Mouse (Mus musculus): ENCODE data around the gene Foxi2. TPM values are rescaled to one million over a fixed set of nuclear protein-coding genes. Genes with fewer than 3 reads are reported as not detected.

Foxi2 gene
- polyA plus RNA-seq, 1 experiment, result not detected

DNA sequence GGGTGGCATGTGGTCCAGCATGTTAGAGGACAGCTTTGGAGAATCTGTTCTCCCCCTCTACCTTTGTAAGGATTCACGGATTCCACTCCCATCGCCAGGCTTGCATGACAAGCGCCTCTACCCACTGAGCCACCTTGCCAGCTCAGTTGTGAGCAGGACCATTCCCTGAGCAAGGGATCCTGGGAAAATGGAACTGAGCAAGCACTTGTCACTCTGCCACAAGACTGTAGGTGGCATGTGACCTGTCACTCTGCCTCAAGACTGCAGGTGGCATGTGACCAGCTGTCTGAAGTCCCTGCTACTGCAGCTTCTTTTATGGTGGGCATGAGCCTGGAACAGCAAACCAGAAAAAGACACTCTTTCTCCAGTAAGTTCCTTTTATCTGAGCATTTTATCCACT lies 15.7 kb upstream of the Foxi2 start:
- 87% methylated on average over 3 of the region's 3 CpGs for WGBS
- TF ChIP-seq POLR2A (IDR thresholded peaks at IDR 0.05; ENCODE audit: low read depth, low read length) (no peak), CTCF (IDR thresholded peaks at IDR 0.05; ENCODE audit: extremely low read depth, insufficient read length, insufficient replicate concordance, low read depth, low read length) (no peak)

GRCm38 (mm10) chr7:135395242-135395641 lies 14.9 kb upstream of the Foxi2 start:
- TF ChIP-seq POLR2A (IDR thresholded peaks at IDR 0.05; ENCODE audit: low read depth, low read length) (no peak), CTCF (IDR thresholded peaks at IDR 0.05; ENCODE audit: extremely low read depth, insufficient read length, insufficient replicate concordance, low read depth, low read length) (no peak)
- Histone ChIP-seq H3K4me3 (ENCODE audit: low read depth, low read length) (no peak overlapping the region), H3K27ac (ENCODE audit: insufficient read depth, low read depth, low read length) (no peak overlapping the region), H3K27me3 (ENCODE audit: control insufficient read depth, insufficient read depth, low read length) (no peaks in the 10 kb centered on the region), H3K36me3 (ENCODE audit: control insufficient read depth, insufficient read depth, low read length) (no peaks in the 10 kb centered on the region), H3K4me1 (ENCODE audit: control insufficient read depth, insufficient read depth, insufficient read length, low read length) (no peaks in the 10 kb centered on the region)

More for the DNA sequence above, 15.7 kb upstream of the Foxi2 start:
- Histone ChIP-seq H3K27me3 (ENCODE audit: control insufficient read depth, insufficient read depth, low read length) (no peaks in the 10 kb centered on the region), H3K36me3 (ENCODE audit: control insufficient read depth, insufficient read depth, low read length) (no peaks in the 10 kb centered on the region), H3K4me1 (ENCODE audit: control insufficient read depth, insufficient read depth, insufficient read length, low read length) (no peaks in the 10 kb centered on the region), H3K27ac (ENCODE audit: insufficient read depth, low read depth, low read length) (no peak overlapping the region), H3K4me3 (ENCODE audit: low read depth, low read length) (no peak overlapping the region)

DNA sequence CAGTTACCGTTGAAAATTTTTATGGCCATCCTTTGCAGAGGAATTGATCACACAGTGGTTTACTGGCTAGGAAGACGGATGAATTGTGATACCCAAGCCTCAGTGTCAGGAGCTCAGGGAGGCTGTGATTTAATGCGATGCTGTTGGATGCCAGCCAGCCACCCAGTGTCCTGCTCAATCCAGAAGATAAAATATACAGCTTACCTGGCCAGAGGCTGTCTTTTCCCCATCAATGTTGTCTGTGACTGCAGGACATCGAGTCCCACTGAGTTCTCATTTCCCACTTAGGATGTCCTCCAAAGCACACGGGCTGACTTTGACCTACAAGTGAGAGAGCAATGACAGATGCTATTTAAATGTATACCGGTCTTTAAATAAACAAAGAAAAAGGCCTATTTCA lies 13.0 kb upstream of the Foxi2 start:
- TF ChIP-seq CTCF (IDR thresholded peaks at IDR 0.05; ENCODE audit: extremely low read depth, insufficient read length, insufficient replicate concordance, low read depth, low read length) (no peak), POLR2A (IDR thresholded peaks at IDR 0.05; ENCODE audit: low read depth, low read length) (no peak)
- no peaks in the 10 kb centered on the region for H3K27me3 ChIP-seq (ENCODE audit: control insufficient read depth, insufficient read depth, low read length)
- no peak overlapping the region for H3K4me3 ChIP-seq (ENCODE audit: low read depth, low read length)
- WGBS, result 48% methylated on average over 6 of the region's 6 CpGs
- H3K27ac ChIP-seq (ENCODE audit: insufficient read depth, low read depth, low read length), result no peak overlapping the region
- no peaks in the 10 kb centered on the region for H3K36me3 ChIP-seq (ENCODE audit: control insufficient read depth, insufficient read depth, low read length)
- H3K4me1 ChIP-seq (ENCODE audit: control insufficient read depth, insufficient read depth, insufficient read length, low read length), result no peaks in the 10 kb centered on the region

DNA sequence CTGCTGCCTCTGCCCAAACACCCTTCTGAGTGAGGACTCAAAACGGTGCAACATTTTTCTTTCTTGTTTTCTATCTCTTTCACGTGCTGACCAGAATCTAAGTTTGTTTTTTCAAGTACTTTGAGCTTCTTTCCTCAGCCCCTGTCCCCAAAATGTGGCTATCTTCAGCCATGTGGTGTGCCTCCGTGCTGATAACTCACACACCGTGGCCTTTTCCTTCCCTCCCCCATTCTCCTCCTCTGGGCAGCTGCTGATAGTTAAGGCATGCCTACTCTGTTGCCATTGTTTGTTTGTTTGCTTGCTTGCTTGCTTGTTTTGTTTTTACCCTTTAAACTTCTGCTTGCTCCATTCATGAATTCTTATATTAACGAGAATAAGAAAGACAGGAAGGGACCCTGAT lies 12.2 kb upstream of the Foxi2 start:
- Histone ChIP-seq H3K4me3 (ENCODE audit: low read depth, low read length) (no peak overlapping the region), H3K4me1 (ENCODE audit: control insufficient read depth, insufficient read depth, insufficient read length, low read length) (no peaks in the 10 kb centered on the region), H3K27me3 (ENCODE audit: control insufficient read depth, insufficient read depth, low read length) (no peaks in the 10 kb centered on the region), H3K36me3 (ENCODE audit: control insufficient read depth, insufficient read depth, low read length) (no peaks in the 10 kb centered on the region), H3K27ac (ENCODE audit: insufficient read depth, low read depth, low read length) (no peak overlapping the region)
- no peak for TF ChIP-seq POLR2A (IDR thresholded peaks at IDR 0.05; ENCODE audit: low read depth, low read length)
- no peak for TF ChIP-seq CTCF (IDR thresholded peaks at IDR 0.05; ENCODE audit: extremely low read depth, insufficient read length, insufficient replicate concordance, low read depth, low read length)
- 26% methylated on average over 5 of the region's 5 CpGs for WGBS

- WGBS, result 6% methylated on average over 5 of the region's 5 CpGs
- TF ChIP-seq POLR2A (IDR thresholded peaks at IDR 0.05; ENCODE audit: low read depth, low read length), result no peak
- TF ChIP-seq CTCF (IDR thresholded peaks at IDR 0.05; ENCODE audit: extremely low read depth, insufficient read length, insufficient replicate concordance, low read depth, low read length), result peak; percentile 51; the same call in 1 of the 2 replicates
- Histone ChIP-seq H3K27ac (ENCODE audit: insufficient read depth, low read depth, low read length) (no peak overlapping the region), H3K4me1 (ENCODE audit: control insufficient read depth, insufficient read depth, insufficient read length, low read length) (no peaks in the 10 kb centered on the region), H3K27me3 (ENCODE audit: control insufficient read depth, insufficient read depth, low read length) (no peaks in the 10 kb centered on the region), H3K4me3 (ENCODE audit: low read depth, low read length) (no peak overlapping the region), H3K36me3 (ENCODE audit: control insufficient read depth, insufficient read depth, low read length) (no peaks in the 10 kb centered on the region)
Measured at GRCm38 (mm10) chr7:135403416-135403815, 6.7 kb upstream of the Foxi2 start.

DNA sequence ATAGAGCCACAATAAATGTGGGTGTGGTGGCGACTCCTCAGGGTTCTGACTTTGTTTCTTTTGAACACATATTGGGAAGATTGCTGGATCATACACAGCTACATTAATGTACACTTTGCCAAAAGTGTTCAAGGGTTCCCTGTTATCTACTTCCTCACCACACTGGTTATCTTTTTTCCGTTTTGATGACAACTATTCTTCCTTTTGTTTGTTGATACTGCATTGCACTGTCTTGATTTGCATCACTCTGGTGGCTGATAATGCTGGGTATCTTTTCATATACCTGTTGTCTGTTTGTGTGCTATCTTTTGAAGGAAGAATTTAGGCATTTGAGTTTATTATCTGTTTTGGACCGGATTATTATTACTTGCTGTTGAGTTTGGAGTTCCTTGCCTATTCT lies 3.3 kb upstream of the Foxi2 start:
- peaks cover 8% of the 10 kb centered on the region for H3K27me3 ChIP-seq (ENCODE audit: control insufficient read depth, insufficient read depth, low read length)
- 46% methylated on average over 3 of the region's 3 CpGs for whole genome bisulfite sequencing
- H3K4me3 ChIP-seq (ENCODE audit: low read depth, low read length), result no peak overlapping the region
- H3K4me1 ChIP-seq (ENCODE audit: control insufficient read depth, insufficient read depth, insufficient read length, low read length), result no peaks in the 10 kb centered on the region
- TF ChIP-seq POLR2A (IDR thresholded peaks at IDR 0.05; ENCODE audit: low read depth, low read length) (no peak), CTCF (IDR thresholded peaks at IDR 0.05; ENCODE audit: extremely low read depth, insufficient read length, insufficient replicate concordance, low read depth, low read length) (no peak)
- H3K27ac ChIP-seq (ENCODE audit: insufficient read depth, low read depth, low read length), result no peak overlapping the region
- H3K36me3 ChIP-seq (ENCODE audit: control insufficient read depth, insufficient read depth, low read length), result no peaks in the 10 kb centered on the region

DNA sequence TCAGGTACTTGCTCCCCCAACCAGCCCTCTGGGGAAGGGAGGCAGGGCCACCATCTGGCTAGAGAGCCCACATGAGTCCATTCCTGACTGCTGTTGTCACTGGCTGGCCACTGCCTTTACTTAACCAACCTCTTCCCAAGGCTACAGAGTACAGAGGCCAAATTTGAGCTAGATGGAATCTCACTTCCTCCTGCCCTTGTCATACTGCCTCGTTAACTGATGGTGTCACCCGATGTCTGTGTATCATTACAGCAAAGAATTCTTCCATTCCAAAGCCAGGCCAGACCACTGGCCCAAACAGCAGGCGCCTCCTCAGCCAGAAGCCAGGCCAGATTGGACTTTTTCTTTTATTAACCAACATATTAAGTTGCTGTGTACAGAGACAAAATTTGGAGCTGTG lies 1.6 kb upstream of the Foxi2 start:
- H3K36me3 ChIP-seq (ENCODE audit: control insufficient read depth, insufficient read depth, low read length), result no peaks in the 10 kb centered on the region
- TF ChIP-seq CTCF (IDR thresholded peaks at IDR 0.05; ENCODE audit: extremely low read depth, insufficient read length, insufficient replicate concordance, low read depth, low read length), result no peak
- TF ChIP-seq POLR2A (IDR thresholded peaks at IDR 0.05; ENCODE audit: low read depth, low read length), result no peak
- H3K27me3 ChIP-seq (ENCODE audit: control insufficient read depth, insufficient read depth, low read length), result peaks cover 17% of the 10 kb centered on the region
- 67% methylated on average over 3 of the region's 3 CpGs for WGBS
- H3K27ac ChIP-seq (ENCODE audit: insufficient read depth, low read depth, low read length), result no peak overlapping the region
- no peak overlapping the region for H3K4me3 ChIP-seq (ENCODE audit: low read depth, low read length)
- no peaks in the 10 kb centered on the region for H3K4me1 ChIP-seq (ENCODE audit: control insufficient read depth, insufficient read depth, insufficient read length, low read length)

DNA sequence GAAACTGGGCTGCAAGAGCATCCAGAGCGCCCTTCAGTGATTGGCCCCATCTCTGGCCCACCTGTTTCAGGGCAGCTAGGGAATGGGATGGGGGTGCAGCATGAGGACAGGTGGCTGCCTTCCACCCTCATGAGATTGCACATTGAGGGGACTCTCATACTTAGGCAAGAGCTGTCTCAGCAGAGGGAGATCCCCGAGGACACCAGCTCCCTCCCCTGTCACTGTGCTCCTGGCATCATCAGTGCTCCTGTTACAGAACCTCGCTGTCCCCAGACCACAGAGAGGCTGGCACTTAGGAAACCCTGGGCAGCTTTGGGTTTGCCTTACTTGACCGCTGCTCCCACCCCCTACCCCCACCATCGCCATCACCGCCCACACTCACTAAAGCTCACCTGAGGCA lies 2.2 kb downstream of the Foxi2 start:
- Histone ChIP-seq H3K4me1 (ENCODE audit: control insufficient read depth, insufficient read depth, insufficient read length, low read length) (no peaks in the 10 kb centered on the region), H3K27ac (ENCODE audit: insufficient read depth, low read depth, low read length) (no peak overlapping the region), H3K27me3 (ENCODE audit: control insufficient read depth, insufficient read depth, low read length) (peaks cover 17% of the 10 kb centered on the region), H3K36me3 (ENCODE audit: control insufficient read depth, insufficient read depth, low read length) (no peaks in the 10 kb centered on the region), H3K4me3 (ENCODE audit: low read depth, low read length) (no peak overlapping the region)
- WGBS, result 56% methylated on average over 6 of the region's 6 CpGs
- TF ChIP-seq CTCF (IDR thresholded peaks at IDR 0.05; ENCODE audit: extremely low read depth, insufficient read length, insufficient replicate concordance, low read depth, low read length) (no peak), POLR2A (IDR thresholded peaks at IDR 0.05; ENCODE audit: low read depth, low read length) (no peak)
